Mouse (Mus musculus) lung, postnatal 0 days (tissue): ENCODE results near the gene Gpr150. TPM values are rescaled to one million over a fixed set of nuclear protein-coding genes. Genes with fewer than 3 reads are reported as not detected.
A peak's percentile ranks its signal among the peaks of the same experiment; 100 is the strongest.

Source experiments
- ATAC-seq: fragments of 200-750 bp; cut with Nextera tagmentation; 2 replicates; pipeline ENCODE4 v1.8.0; 2017; ENCODE audit warnings: moderate library complexity
- DNase-seq: peaks from one replicate; pipeline ENCODE4 v3.0.0-alpha.2; 2016; ENCODE audit warnings: low spot score
- H3K27ac ChIP-seq: fragments of 300-500 bp; sonication (generic); 2 replicates; pipeline ENCODE4 v1.5.1; 2014; ENCODE audit warnings: antibody characterized with exemption, mild to moderate bottlenecking, low read length, mixed read lengths
- H3K27me3 ChIP-seq: fragments of 300-500 bp; sonication (generic); replicated peaks from 2 replicates; pipeline ENCODE4 v1.6.1; 2014; ENCODE audit warnings: low read length, mixed read lengths; ENCODE audit not compliant: insufficient read depth
- H3K36me3 ChIP-seq: fragments of 300-500 bp; sonication (generic); 2 replicates; pipeline ENCODE4 v1.6.1; 2014; ENCODE audit warnings: low read length, mixed read lengths; ENCODE audit not compliant: insufficient read depth
- H3K4me1 ChIP-seq: fragments of 300-500 bp; sonication (generic); 2 replicates; pipeline ENCODE4 v1.6.1; 2014; ENCODE audit warnings: antibody characterized with exemption, low read depth, low read length, mixed read lengths; ENCODE audit not compliant: insufficient read depth
- H3K4me2 ChIP-seq: fragments of 300-500 bp; sonication (generic); replicated peaks from 2 replicates; pipeline ENCODE4 v1.6.1; 2014; ENCODE audit warnings: low read depth, mild to moderate bottlenecking, low read length, moderate library complexity, mixed read lengths
- H3K4me3 ChIP-seq: fragments of 300-500 bp; sonication (generic); 2 replicates; pipeline ENCODE4 v1.5.1; 2014; ENCODE audit warnings: low read depth, low read length
- H3K9ac ChIP-seq: fragments of 300-500 bp; sonication (generic); replicated peaks from 2 replicates; pipeline ENCODE4 v1.6.1; 2014; ENCODE audit warnings: low read depth, mild to moderate bottlenecking
- H3K9me3 ChIP-seq: fragments of 300-500 bp; sonication (generic); 2 replicates; pipeline ENCODE4 v1.6.1; 2016; ENCODE audit warnings: low read length, mixed read lengths
- CTCF ChIP-seq: IDR thresholded peaks from 2 replicates; pipeline ENCODE4 v1.5.1; 2016; ENCODE audit warnings: antibody characterized with exemption, mild to moderate bottlenecking
- EP300 ChIP-seq: IDR thresholded peaks from 2 replicates; pipeline ENCODE4 v1.6.1; 2016; ENCODE audit warnings: antibody characterized with exemption, mild to moderate bottlenecking, control low read depth
- WGBS: fragments of 180-500 bp; shearing (Covaris S2); extraction: QIAGEN DNeasy Blood & Tissue Kit; methylation state at CpG from one replicate; pipeline ENCODE4 v1.1.7; 2014; 5-methylcytosine and 5-hydroxymethylcytosine counted together
- polyA plus RNA-seq: library from polyadenylated mRNA; unstranded; fragments of >200 nt; fragmentation: Nextera tagmentation; extraction: Ambion mirVana; gene quantifications from 2 replicates; pipeline ENCODE4 v1.2.1, GENCODE M21; 2015

The Gpr150 gene
- polyA plus RNA-seq, 1 experiment from 2014 or later = 0.08 TPM

DNA sequence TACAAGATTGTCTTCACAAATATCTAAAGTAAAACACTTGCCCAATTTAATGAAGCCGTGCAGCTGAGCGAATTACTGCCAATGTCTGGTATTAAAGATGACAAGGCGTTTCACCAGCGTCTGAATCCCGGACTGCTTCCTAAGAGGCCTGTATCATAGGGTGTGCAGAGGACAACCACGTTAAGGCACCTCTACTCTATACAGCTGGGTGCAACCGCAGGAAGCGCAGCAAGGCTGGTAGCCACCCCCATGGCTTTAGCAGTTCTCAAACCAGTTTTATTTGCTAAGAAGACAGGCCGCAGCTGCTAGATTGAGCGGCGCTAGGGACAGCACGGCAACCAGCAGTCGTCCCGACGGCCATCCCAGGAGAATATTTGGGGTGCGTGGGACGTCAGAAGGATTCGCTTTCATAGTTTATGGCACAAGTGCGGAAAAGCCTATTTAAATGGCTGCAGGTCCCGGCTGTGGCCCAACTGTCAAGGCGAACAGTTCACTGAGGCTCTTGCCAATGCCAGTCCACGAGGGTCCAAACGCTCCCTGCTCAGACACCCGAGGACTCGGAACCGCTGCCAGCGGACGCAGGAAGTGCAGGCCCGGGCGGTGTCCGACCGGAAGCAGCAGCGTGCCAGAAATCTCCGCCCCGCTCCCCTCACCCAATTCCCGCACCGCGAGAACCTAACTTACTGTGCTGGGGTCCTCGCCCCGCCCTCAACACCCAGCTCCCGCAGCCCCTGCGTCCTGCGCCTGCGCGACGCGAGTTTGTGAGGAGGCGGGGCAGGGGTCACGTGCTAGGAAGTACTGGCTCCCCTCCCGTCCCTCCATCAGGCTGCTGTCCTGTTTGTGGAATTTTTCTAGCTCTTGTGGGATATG lies 38.6 kb downstream of the Gpr150 start, which contains the start of gene Rfesd:
Rfesd (minus strand) TSS at position 746 of the 870 bp plus-strand sequence.
- Histone ChIP-seq H3K27ac (peak within 1 kb of the TSS; percentile 89), H3K36me3 (no peaks in the 10 kb centered on the region), H3K9me3 (no peaks in the 10 kb centered on the region), H3K4me2 (peak within 1 kb of the TSS; percentile 50), H3K4me1 (no peaks in the 10 kb centered on the region), H3K9ac (peak within 1 kb of the TSS; percentile 95), H3K4me3 (peak within 1 kb of the TSS; percentile 51), H3K27me3 (no peaks in the 10 kb centered on the region)
- WGBS = under 1% methylated on average over 44 of the region's 50 CpGs
- ATAC-seq = peak; percentile 100
- TF ChIP-seq CTCF (no peak), EP300 (peak; percentile 67)
- DNase-seq = peak; percentile 99

- 58% methylated on average over 4 of the region's 4 CpGs for WGBS
- Histone ChIP-seq H3K36me3 (no peaks in the 10 kb centered on the region), H3K27ac (peak overlapping the region; percentile 89), H3K27me3 (no peaks in the 10 kb centered on the region), H3K4me1 (no peaks in the 10 kb centered on the region), H3K4me3 (peak overlapping the region; percentile 51), H3K9me3 (no peaks in the 10 kb centered on the region), H3K9ac (peak overlapping the region; percentile 95), H3K4me2 (peak overlapping the region; percentile 50)
- DNase-seq (no peak), ATAC-seq (no peak)
- TF ChIP-seq EP300 (no peak), CTCF (no peak)
Observed at GRCm38 (mm10) chr13:76017465-76017864, 39.3 kb downstream of the Gpr150 start.

DNA sequence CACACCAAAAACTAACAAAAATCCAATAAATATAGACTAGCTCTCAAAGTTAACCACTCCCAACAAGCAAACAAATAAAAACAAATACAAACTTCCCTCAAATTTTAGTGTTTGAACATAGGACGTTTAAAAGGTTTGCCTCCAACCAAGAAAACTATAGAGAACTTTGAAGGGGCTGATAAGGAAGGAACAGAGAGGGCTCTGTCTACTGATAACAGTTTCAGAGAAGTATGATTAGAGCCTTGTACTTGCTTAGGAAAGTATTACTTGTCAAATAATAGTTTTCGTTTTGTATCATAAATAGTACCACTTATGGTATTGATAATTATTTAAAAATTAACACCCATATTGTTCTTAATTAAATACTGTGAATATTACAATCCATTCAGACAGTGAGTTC lies 42.3 kb downstream of the Gpr150 start:
- ATAC-seq (no peak), DNase-seq (no peak)
- H3K4me1 ChIP-seq = no peaks in the 10 kb centered on the region
- no peaks in the 10 kb centered on the region for H3K36me3 ChIP-seq
- no peak overlapping the region for H3K4me3 ChIP-seq
- no peak overlapping the region for H3K27ac ChIP-seq
- no peak overlapping the region for H3K4me2 ChIP-seq
- no peaks in the 10 kb centered on the region for H3K9me3 ChIP-seq
- WGBS = 43% methylated on average over 2 of the region's 2 CpGs
- H3K27me3 ChIP-seq = no peaks in the 10 kb centered on the region
- H3K9ac ChIP-seq = no peak overlapping the region
- TF ChIP-seq CTCF (no peak), EP300 (no peak)

Other genes with a start within 250 kb of the Gpr150 start
- 106 TPM in 2 replicates for gene Glrx, start 217.1 kb downstream of the Gpr150 start, polyA plus RNA-seq
- 8.6 and 9.0 TPM in 2 replicates for gene Rhobtb3, start 113.1 kb downstream of the Gpr150 start, polyA plus RNA-seq
- gene Spata9, start 89.8 kb downstream of the Gpr150 start, polyA plus RNA-seq = 0.43 and 0.73 TPM in 2 replicates
- 18.5 and 21.5 TPM in 2 replicates for gene Rfesd, start 38.3 kb downstream of the Gpr150 start, polyA plus RNA-seq
- 4.4 and 4.8 TPM in 2 replicates for gene Arsk, start 41.7 kb upstream of the Gpr150 start, polyA plus RNA-seq
- gene Ttc37, start 41.7 kb upstream of the Gpr150 start, polyA plus RNA-seq = 4.3 and 7.2 TPM in 2 replicates
- 1.3 and 2.2 TPM in 2 replicates for gene Fam81b, start 248.1 kb upstream of the Gpr150 start, polyA plus RNA-seq